Mouse (Mus musculus) mature B cell (primary cell): ENCODE measurements around the gene 1700011M02Rik.
"Not testable (repeated sequence)": the region's sequence is repeated elsewhere in the genome, so short reads cannot be mapped to it uniquely, and the experiment has no call there.

Experiments used
- in situ Hi-C: fragments of 300-500 bp; cut with MboI; formaldehyde crosslinking; loops from 2 replicates; pipeline ENCODE4 v1.14.3; 2019

Gene 1700011M02Rik

DNA sequence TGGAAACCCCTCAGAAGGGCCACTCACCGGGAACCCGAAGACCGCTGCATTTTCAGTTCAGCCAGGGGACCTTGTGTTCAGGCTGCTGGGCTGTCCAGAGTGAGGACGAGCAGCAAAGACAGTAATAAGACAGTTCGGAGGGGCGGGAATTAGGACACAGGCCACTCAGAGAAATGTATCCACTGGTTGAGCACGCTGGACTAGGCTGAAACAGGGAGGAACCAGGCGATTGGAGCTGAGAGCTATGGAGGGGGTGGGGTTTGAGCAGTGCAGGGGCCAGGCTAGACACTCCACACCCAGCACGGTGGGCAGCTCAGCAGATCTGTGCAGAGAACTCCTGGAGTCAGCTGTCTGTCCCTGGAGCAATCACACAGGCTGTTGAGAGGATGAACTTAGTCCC, at the start of gene 1700011M02Rik, which contains the start of gene Dmrtc1a:
1700011M02Rik (plus strand) TSS at position 319 of the 400 bp plus-strand sequence.
Dmrtc1a (minus strand) TSS at position 101 of the 400 bp plus-strand sequence.
- in situ Hi-C loops = not testable (repeated sequence)

DNA sequence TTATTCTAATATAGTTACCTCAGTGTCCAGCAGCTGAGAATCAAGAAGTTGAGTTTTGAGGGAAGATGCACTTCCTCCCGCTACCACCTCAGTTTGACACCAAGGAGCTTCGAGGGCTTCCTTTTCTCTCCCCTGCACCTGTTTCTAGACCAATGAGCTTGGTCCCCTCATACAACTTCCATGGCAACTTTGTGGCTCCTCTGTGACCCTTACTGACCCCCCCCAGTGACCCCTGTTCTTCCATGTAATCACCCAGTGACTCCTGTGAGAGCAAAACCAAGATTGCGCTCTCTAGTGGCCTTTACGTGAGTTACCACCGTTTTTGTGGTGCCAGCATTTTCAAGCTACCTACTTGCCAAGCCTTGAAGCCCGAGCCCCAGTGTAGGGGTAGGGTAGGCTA, 40.8 kb upstream of the 1700011M02Rik start, which contains the start of gene 1700031F05Rik:
1700031F05Rik (minus strand) TSS at position 101 of the 400 bp plus-strand sequence.
- in situ Hi-C loops = no loop called here

DNA sequence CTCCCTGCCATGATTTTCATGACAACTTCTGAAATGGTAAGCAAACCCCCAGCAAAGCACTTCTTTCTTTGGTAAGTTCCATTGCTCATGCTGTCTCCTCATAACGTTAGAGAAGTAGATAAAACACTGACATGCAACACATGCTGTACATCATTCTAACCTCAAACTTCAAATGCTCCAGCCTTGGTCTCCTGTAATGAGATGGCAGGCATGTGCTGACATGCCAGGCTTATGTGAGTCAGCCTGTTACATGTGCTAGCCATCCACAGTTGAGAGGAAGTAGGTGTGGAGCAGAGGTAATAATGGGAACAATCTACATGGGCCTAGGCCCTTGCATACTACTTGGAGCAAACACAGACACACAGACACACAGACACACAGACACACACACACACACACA, 6.1 kb downstream of the 1700011M02Rik start:
- in situ Hi-C loops = not testable (repeated sequence)

DNA sequence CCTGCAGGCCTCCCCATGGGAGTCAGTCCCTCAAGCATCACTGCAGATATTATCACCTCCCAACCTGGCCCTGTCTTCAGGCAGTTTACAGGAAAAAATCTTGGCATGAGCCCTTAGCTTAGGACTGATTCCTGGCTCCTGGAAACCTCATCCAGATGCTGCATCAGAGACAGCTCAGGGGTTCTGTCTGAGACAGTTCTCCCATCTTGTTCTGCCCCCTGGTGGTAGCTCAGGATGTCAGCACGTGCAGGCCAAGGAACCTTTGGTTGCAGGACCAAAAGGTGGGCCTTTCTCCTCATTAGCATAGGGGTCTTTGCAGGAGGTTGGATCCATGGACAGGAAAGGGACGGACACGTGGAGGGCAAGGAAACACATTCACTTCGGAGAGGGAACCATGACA, 18.0 kb downstream of the 1700011M02Rik start:
- in situ Hi-C loops = not testable (repeated sequence)

DNA sequence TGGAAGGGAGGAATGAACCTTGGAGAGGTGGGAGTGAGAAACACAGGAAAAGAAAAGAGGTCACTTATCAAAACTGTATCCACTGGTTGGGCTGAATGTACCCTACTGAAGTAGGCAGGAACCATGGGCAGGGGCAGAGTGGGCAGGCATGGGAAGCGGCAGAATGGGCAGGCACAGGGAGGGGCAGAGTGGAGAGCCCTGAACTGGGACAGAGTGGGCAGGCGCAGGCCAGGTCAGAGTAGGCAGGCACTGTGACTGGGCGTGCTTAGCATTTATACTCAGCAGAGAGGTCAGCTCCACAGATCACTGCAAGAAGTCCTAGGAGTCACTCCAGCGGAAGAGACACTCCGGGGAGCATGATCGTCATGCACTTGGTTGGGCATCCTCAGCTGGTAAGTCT, 19.4 kb downstream of the 1700011M02Rik start, which contains the start of gene 1700018G05Rik:
1700018G05Rik (plus strand) TSS at position 301 of the 400 bp plus-strand sequence.
- in situ Hi-C loops = not testable (repeated sequence)

DNA sequence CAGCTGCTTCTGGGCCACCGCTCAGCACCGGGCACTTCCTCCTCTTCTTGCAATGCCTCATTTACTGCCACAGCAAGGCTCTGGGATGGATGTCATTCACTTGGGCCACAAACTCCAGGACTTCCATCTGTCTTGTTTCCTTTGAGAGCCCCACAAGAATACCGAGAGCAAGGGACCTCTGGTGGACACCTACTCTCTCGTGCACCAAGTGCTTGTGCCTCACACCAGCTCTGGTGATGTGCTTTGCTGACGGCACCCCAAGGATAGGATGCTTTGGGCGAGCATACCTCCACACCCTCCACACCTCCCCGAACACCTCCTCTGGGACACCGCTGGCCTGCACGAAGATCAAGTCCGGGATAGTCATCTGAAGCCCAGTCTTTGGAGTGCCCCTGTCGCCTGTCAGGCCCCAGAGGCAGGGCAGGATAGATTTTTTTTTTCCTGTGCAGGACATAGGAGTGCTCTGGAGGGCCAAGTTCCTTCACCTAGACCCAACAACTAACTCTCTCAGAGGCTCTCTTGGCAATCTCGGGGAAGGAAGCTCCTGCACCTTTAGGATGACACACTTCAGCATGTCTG, 24.4 kb downstream of the 1700011M02Rik start:
- in situ Hi-C loops = no loop called here

DNA sequence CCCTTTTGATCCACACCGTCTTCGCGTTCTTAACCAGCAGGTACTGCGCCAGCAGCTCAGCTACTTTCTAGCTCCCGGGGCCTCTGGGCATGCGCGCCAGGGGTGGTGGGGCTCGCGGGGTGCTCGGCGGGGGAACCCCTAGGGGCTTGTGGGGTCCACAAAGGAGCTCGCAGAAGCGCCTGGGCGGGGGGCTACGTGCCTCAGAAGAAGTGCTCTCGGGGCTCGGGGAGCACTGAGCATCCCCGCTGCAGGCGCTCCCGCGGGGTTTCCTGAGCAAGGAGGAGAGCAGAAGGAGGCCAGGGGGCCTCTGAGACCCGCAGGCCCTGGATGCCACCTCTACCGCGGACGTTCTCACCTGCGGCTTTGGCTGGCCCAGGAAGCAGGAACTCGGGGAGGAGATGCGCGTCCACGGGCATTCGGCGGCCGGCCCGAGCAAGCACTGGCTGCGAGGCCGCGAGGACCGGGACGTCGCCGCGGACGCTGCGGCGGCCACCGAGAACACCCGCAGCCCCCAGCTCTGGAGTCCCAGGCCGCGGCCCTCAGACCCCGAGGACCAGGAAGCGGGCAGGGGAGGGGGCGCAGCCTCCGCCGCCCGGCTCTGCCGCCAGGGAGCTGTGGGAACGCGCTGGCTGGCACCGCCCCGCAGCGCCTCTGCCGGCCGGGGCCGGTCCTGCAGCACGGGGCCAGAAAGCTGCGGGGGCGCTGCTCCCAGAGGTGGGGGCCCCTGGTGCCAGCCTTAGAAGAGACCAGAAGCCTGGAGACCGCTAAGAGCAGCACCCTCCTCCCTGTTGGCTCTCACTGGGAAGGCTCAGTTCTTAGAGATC, 25.1 kb downstream of the 1700011M02Rik start:
- in situ Hi-C loops = no loop called here

DNA sequence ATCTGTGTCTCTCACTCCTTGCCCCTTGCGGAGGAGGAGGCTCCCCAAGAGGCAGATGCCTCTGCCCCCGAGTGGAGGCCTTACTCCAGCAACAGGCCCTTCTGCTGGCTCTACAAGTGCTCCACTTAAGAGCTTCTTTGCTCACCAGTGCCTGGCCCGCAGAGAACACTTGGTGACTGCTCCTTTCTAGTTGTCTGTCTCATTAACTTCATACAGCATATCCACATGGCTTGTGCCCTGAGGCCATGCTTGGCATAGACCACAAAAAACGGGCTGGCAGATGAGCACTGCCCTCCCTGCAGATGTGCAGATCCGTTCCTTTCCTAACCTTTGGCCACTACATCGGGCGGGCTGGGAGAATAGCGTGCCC, 25.7 kb downstream of the 1700011M02Rik start:
- in situ Hi-C loops = no loop called here

DNA sequence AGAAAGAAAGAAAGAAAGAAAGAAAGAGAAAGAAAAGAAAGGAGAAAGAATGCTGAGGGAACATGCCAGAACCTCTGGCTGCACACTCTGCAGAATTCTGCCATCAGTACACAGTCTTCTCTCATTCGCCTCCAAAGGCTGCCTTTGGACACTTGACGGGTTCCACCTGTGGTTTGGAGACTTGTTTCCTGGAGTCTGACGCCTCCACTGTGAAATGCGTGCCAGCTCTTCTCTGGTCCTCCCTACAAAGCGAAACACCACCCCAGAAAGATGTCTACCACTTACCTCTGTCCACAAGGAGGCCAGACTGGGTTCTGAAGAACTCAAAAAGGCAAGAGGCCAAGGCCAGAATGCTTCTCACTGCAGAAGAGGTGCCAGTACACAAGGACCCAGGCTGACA, 28.0 kb downstream of the 1700011M02Rik start:
- in situ Hi-C loops = no loop called here

DNA sequence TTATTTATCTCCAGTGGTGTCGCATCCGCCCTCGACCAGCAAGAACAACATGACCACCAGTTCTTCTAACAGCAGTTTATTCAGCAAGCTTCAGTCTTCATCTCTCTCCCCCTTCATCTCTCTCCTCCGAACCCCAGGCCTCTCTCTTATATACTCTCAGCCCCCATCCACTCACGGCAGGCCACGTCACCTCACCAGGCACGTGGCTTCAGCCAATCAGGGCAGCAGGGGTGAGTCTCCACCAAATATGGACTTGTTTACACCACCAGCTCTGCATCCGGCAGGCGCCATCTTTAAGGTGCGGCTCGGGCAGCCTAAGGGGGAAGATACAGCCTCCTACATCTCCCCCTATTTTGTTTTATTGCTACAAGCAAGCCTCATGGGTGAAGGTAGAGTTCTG, 41.4 kb downstream of the 1700011M02Rik start:
- in situ Hi-C loops = not testable (repeated sequence)

DNA sequence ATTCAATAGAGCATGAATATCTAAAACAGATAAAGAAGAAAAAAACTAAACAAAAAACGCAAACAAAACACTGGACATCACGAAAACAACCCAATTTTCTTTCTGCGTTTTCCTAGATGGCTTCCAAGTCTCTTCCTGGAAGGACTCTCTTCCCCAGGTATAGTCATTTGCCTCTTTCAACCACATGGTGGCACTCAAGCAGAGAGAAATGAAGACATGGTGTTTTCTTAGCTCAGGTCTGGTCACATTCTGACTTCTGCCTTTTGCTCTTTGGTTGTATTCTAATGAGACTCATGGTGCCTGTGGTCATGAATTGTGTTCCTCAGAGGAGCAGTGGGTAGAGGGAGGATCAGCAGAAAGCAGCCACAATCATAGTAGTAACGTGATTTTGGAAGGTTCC, 50.2 kb downstream of the 1700011M02Rik start:
- in situ Hi-C loops = no loop called here
